Mouse (Mus musculus) cerebellum, adult 2 months (tissue): ENCODE results near the gene Cwc25. TPM values are rescaled to one million over a fixed set of nuclear protein-coding genes. Genes with fewer than 3 reads are reported as not detected.
"Not testable (repeated sequence)": the region's sequence is repeated elsewhere in the genome, so short reads cannot be mapped to it uniquely, and the experiment has no call there.

Source experiments
- DNase-seq, 2 experiments: peaks; one replicate each; pipeline ENCODE4 v3.0.0; 2021
- H3K27ac ChIP-seq: fragments of 200-500 bp; 2 replicates; pipeline ENCODE4 v1.5.1; 2012; ENCODE audit warnings: low read length, control low read depth, inconsistent platforms; ENCODE audit not compliant: insufficient read depth
- H3K27me3 ChIP-seq: fragments of 200-500 bp; 2 replicates; pipeline ENCODE4 v1.6.1; 2012; ENCODE audit warnings: inconsistent platforms, mild to moderate bottlenecking, low read length, moderate library complexity; ENCODE audit not compliant: control insufficient read depth, insufficient read depth
- H3K4me1 ChIP-seq: fragments of 200-500 bp; 2 replicates; pipeline ENCODE4 v1.6.1; 2011; ENCODE audit warnings: low read length; ENCODE audit not compliant: control insufficient read depth, insufficient read depth
- H3K4me3 ChIP-seq: fragments of 200-500 bp; replicated peaks from 2 replicates; pipeline ENCODE3; 2011; ENCODE audit warnings: mild to moderate bottlenecking, low read depth, low read length, control low read depth; ENCODE audit not compliant: insufficient read depth
- CTCF ChIP-seq: fragments of 200-500 bp; IDR thresholded peaks from 2 replicates; pipeline ENCODE4 v1.5.1; 2011; ENCODE audit warnings: low read depth, mild to moderate bottlenecking, control low read depth, low read length, moderate library complexity, borderline replicate concordance; ENCODE audit not compliant: insufficient read depth
- POLR2A ChIP-seq: fragments of 200-500 bp; IDR thresholded peaks from 2 replicates; pipeline ENCODE4 v1.6.1; 2011; ENCODE audit warnings: low read length, control low read depth, borderline replicate concordance; ENCODE audit not compliant: insufficient read depth
- WGBS: fragments of 180-500 bp; shearing (Covaris S2); methylation state at CpG from one replicate; pipeline ENCODE4 v1.1.7; 2018; 5-methylcytosine and 5-hydroxymethylcytosine counted together
- polyA plus RNA-seq: library from polyadenylated mRNA; depleted of rRNA; stranded (reverse); fragments of >200 nt; gene quantifications from 2 replicates; pipeline ENCODE4 v1.2.3, GENCODE M21; 2012

The Cwc25 gene
- polyA plus RNA-seq, 1 experiment = 17.7 TPM

DNA sequence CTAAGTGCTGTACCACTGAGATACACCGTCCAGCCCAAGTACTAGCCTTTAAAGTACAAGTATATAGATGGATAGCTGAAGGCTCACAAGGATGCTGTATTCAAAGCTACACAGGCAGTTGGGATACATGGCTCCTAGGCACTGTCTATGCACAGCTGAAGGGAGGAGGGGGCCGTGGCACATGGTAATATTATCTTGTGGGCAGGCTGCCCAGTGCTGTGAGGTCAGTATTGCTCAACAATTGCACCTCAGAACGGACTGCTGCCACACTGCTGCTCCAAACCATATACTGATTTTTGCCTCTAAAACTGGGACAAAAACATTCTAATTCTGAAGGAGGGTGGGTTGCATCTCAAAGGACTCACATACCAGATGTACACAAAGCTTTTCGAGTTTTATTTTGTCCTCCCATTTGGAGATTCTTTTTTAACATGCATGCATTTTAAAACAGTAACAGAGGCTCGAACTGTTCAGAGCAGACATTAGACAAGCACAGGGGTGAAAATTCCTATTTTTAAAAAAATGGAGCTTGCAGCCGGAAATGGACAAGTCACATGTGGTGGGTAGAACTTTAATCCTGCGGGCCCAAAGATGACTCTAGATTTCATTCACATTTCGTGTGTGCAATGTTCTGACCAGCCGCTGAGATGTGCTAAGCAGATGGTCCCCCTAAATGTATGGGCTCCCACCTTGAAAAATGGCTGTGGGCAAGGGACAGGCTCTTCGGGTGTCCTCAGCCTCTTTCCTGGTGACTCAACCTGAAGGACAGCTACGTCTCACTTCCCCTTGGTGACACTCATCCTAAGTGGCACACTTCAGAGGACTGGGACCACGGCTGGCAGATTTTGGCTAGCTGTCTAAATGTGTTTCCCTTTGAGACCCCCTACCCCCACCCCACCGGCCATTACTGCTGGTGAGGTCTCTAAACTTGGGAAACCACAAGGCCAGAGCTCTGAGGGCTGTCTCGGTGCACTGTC is 51.3 kb downstream of the Cwc25 start:
- TF ChIP-seq POLR2A (no peak), CTCF (no peak)
- no peaks in the 10 kb centered on the region for H3K27me3 ChIP-seq
- 74% methylated on average over 14 of the region's 14 CpGs for WGBS
- DNase-seq = no peak
- no peak overlapping the region for H3K27ac ChIP-seq
- H3K4me1 ChIP-seq = peaks cover 6% of the 10 kb centered on the region; the same call in 1 of the 2 replicates
- H3K4me3 ChIP-seq = no peak overlapping the region

DNA sequence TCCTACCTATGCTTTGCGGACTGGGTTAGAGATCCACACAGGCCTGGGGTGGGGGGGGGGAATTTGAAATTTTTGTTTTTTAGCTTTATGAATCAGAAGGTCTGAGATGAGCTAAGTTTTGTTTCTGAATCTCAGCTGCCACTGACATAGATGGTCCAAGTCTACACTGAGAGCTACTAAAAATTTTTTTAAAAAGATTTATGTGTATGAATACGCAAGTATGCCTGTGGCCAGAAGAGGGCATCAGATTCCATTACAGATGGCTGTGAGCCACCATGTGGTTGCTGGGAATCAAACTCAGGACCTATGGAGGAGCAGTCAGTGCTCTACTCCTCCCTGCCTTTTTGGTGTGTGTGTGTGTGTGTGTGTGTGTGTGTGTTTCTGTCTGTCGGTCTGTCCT is 52.0 kb downstream of the Cwc25 start:
- Histone ChIP-seq H3K4me1 (peaks cover 6% of the 10 kb centered on the region; the same call in 1 of the 2 replicates), H3K4me3 (no peak overlapping the region), H3K27ac (peak overlapping the region; percentile 3; the same call in 1 of the 2 replicates), H3K27me3 (no peaks in the 10 kb centered on the region)
- WGBS = 85% methylated on average over 3 of the region's 3 CpGs
- TF ChIP-seq POLR2A (no peak), CTCF (0 out of 2 replicates have a peak, but pooled peaks have one; percentile 16)
- DNase-seq = no peak

DNA sequence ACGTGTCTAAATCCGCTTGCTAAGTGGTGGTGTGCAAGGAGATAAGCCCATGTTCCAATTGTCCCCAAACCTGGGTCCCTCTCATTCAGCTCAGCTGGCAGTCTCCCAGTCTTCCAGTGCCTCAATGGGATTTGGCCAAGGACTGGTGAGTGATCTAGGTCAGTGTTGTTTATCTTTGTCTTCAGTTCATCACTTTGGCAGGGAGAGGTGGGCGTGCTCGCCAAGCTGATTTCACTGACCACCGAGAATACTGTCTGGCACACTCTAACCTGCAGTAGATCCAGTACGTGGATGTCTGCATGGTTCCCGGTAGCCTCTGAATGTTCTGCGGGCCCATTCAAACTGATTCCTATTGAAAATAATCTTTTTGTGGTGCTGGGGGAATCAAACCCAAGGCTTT is 52.5 kb downstream of the Cwc25 start:
- peak overlapping the region; percentile 3; the same call in 1 of the 2 replicates for H3K27ac ChIP-seq
- H3K4me1 ChIP-seq = peaks cover 6% of the 10 kb centered on the region; the same call in 1 of the 2 replicates
- TF ChIP-seq POLR2A = no peak
- no peak for TF ChIP-seq CTCF
- H3K4me3 ChIP-seq = no peak overlapping the region
- 9% methylated on average over 8 of the region's 8 CpGs for WGBS
- DNase-seq = peak; percentile 58 to 73
- H3K27me3 ChIP-seq = no peaks in the 10 kb centered on the region

DNA sequence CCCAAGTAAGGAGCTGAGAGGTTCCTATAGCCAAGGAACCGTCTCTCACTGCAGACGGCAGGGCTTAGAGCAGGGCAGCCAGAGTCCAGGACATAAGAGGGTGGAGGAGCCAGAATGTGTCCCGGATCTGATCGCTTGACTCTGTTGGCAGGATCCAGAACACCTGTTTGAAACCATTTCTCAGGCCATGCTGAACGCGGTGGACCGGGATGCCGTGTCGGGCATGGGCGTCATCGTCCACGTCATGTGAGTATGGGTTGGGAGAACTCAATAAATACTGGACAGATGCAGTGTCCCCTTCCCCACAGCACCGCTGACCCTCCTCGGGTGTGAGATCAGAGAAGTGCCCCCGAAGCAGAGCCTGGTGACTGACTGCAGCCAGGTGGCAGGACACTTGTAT is 54.1 kb downstream of the Cwc25 start:
- Histone ChIP-seq H3K4me3 (no peak overlapping the region), H3K27ac (no peak overlapping the region), H3K4me1 (peaks cover 6% of the 10 kb centered on the region; the same call in 1 of the 2 replicates), H3K27me3 (no peaks in the 10 kb centered on the region)
- WGBS = 79% methylated on average over 15 of the region's 15 CpGs
- no peak for TF ChIP-seq POLR2A
- no peak for TF ChIP-seq CTCF
- DNase-seq = no peak

DNA sequence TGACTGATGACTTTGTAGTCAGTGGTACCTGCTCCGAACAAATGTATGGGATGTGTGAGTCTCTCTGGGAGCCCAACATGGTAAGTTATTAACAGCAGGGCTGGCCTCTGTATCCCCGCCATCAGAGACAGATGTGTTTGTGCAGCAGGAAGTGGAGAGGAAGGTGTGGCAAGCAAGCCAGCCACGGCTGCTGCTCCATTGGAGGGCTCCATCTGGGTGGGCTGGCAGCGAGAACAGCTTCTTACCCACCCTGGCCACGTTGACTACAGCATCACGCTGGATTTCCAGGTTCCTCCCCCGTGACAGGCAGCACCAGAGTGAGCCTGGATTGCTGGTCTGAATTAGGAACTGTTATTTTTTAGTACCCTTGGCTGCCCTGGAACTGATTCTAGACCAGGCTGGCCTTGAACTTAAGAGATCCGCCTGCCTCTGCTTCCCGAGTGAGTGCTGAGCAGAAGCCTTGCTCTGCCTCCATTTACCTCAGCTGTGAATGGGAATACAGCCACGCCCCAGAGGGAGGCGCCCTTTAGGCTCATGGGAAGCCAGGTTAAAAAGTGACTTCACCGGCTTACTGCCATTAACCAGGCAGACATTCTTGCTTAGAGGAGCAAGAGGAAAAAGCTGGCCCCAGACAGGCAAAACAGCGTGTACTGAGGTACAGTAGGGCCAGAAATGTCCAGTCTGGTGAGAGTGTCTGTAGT is 55.0 kb downstream of the Cwc25 start:
- no peaks in the 10 kb centered on the region for H3K27me3 ChIP-seq
- H3K4me3 ChIP-seq = no peak overlapping the region
- 76% methylated on average over 13 of the region's 13 CpGs for WGBS
- H3K27ac ChIP-seq = no peak overlapping the region
- TF ChIP-seq POLR2A (no peak), CTCF (no peak)
- no peak for DNase-seq
- H3K4me1 ChIP-seq = peaks cover 6% of the 10 kb centered on the region; the same call in 1 of the 2 replicates

DNA sequence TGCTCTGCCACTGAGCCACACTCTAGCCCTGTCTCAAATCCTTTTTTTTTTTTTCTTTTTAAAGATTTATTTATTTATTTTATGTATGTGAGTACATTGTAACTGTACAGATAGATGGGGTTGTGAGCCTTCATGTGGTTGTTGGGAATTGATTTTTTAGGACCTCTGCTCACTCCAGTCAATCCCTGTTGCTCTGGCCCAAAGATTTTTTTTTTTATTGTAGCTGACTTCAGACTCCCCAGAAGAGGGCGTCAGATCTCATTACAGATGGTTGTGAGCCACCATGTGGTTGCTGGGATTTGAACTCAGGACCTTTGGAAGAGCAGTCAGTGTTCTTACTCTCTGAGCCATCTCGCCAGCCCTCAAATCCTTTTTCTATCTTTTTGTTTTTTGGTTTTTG is 56.3 kb downstream of the Cwc25 start:
- H3K27me3 ChIP-seq, H3K4me1 ChIP-seq, H3K4me3 ChIP-seq, H3K27ac ChIP-seq, DNase-seq: not testable (repeated sequence)
- 73% methylated on average over 2 of the region's 2 CpGs for WGBS

DNA sequence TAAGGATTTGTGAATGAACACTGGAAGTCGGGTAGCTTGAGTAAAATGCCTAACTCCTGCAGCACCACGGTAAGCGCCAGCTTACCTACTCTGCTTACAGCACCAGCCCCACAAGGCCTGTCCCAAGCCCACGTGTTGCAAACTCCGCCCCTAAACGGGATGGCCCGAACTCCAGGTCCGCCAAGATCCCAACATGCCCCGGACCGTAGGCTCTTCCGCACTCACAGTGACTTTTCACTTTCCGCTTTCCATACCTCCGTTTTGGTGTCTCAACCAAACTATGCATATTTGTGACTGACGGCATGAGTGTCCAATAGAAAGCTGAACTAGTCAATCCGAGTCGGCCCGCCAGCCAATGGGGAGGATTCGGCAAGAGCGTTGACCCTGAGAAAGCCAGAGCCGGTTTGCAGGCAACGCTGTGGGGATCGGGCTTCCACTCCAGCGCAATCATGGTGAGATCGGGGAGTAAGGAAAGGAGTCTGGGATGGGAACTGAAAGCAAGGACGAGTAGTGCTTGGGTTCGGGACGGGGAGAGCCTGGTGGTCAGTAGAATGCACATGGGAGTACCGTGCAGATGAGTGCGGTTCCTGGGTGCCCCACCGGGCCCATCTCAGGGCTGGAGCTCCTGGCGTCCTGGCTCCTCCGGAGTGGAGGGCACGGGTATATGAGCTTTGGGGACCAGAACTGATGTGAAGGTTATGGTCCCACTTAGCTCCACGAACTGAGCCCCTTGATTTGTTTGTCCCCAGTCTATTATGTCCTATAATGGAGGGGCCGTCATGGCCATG is 63.1 kb downstream of the Cwc25 start, which contains the start of gene Psmb3:
Gene Psmb3 (plus strand): TSS at position 361 of the 788 bp plus-strand sequence.
- Histone ChIP-seq H3K27me3 (no peaks in the 10 kb centered on the region), H3K27ac (peak within 1 kb of the TSS; percentile 53), H3K4me3 (peak within 1 kb of the TSS; percentile 98), H3K4me1 (peaks cover 3% of the 10 kb centered on the region)
- TF ChIP-seq POLR2A (peak; percentile 68; the same call in 1 of the 2 replicates), CTCF (no peak)
- under 1% methylated on average over 35 of the region's 35 CpGs for WGBS
- DNase-seq = peak; percentile 99 to 100
